Mouse (Mus musculus): ENCODE data around the gene Ssu72.

Gene Ssu72

DNA sequence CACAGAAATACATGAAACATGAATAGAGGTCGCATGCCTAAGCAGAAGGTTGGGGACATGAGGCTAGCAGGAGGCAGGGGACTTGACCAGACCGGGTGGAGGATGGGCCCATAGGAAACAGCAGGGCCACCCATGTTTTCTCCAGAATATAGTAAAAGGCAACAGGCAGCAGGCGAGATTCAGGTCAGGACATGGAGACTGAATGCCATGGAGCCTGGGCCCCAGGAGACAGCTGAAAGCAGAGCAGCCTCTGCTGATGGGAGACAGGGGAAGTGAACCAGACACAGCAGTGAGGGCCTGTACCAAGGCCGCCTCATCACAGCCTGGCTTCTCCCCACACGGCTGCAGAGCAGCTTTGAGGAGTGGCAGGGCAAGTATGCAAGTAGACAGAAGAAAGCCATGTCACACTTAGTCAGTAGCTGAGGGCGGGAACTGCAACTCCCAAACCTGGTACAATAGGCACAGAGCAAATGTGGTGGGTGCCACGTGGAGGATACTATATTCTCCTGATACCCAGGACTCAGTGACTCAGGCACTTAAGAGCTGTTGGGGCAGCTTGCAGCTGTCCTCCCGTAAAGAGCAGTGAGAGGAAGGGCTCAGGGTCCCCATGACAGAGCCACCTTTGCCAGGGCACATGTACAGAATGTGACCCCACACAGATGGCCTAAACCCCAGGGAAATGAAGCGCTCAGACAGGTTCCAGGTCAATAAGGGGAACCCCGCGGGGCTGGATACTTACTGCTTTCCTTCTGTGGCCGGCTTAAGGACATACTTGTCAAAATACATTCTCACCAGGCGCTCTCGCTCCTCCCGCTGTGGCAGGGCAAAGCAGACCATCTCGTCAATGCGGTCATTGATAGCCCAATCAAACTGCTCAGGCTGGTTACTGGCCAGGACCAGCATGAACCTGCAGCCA is 42.2 kb downstream of the Ssu72 start:
- DNase-seq (ENCODE audit: low spot score in 2 of 2), result no peak

DNA sequence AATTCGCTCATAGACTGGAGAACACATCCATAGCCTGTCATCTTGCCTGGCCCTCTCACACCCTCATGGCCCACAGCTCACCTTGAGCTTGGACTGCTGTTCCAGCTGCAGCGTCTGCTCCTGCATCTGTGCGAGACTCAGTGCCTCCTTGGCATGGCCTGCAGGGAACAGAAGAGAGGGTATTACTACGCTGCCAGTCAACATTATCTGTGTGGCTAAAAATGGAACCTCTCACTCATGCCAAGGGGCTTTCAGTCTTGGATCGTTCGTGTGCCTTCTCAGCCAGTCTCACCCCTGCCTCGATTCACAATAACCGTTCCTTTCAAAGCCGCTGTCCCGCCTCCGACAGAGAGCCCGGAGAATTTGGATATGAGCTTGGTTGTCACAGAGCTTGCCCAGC is 52.4 kb downstream of the Ssu72 start:
- DNase-seq (ENCODE audit: low spot score in 2 of 2), result no peak

DNA sequence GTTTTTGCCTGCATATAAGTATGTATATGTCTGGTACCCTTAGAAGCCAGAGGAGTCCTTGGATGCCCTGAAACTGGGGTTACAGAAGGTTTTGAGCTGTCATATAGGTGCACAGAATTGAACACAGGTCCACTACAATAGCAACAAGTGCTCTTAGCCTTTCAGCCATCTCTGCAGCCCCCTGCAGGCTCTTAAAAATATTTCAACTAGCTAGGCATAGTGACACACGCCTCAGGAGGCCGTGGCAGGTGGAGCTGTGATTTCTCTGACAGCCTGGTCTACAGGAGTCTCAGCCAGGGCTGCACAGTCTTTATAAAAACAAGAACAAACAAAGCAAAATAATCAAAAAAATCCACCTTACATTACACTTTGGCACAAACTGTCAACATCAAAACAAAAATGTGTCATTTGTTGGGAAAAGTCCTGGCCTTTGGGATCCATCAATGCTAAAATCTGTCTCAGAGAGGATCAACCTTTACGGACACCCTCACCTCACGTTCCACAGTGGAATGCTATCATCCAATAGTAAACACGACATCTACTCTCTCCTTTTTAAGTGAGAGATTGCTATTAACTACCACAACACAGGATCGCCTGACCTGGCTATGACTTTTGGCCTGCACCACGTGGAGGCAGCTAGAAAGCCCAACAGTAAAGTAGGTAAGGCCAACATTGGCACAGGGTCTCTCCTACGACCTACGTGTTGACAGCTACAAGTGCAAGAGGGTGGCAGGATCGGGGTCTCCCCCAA is 55.4 kb downstream of the Ssu72 start:
- DNase-seq (ENCODE audit: low spot score in 2 of 2), result no peak

DNA sequence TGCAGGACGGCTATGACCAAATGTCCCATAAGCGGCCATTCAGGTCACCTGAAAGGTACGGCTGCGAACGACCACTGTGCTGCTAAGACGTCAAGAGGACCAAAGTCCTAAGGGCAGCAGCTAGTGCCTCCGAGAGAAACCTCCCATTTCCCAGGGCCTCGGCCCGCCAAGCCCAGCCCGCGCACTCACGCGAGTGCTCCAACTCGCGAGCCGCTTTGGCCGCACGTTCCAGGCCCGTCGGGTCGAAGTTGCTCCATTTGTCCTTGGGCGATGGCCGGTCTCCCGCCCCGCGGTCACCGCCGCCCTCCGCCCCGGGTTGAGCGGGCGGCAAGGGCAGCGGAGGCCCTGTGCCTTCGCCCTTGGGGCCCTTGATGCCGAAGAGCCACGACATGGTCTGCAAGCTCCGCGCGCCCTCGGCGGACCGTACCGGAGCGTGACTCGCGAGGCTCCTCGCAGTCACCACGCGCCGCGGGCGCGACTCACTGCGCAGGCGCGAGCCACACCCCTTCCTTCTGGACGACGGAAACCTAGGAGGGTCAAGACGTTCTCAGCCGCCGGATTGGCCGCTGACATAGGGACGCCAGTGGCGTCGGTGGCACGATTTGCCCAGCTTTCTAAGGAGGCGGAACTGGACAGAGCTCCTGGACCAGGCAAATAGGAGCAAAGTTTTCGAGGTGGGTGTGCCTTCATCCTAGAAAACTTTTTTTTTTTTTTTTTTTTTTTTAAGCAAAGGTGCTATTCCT is 56.2 kb downstream of the Ssu72 start, which contains the start of gene Atad3a:
Gene Atad3a, minus strand, starts transcription at position 481 of the 743 bp plus-strand sequence.
- peak; percentile 96 to 98 for DNase-seq (ENCODE audit: low spot score in 2 of 2)

DNA sequence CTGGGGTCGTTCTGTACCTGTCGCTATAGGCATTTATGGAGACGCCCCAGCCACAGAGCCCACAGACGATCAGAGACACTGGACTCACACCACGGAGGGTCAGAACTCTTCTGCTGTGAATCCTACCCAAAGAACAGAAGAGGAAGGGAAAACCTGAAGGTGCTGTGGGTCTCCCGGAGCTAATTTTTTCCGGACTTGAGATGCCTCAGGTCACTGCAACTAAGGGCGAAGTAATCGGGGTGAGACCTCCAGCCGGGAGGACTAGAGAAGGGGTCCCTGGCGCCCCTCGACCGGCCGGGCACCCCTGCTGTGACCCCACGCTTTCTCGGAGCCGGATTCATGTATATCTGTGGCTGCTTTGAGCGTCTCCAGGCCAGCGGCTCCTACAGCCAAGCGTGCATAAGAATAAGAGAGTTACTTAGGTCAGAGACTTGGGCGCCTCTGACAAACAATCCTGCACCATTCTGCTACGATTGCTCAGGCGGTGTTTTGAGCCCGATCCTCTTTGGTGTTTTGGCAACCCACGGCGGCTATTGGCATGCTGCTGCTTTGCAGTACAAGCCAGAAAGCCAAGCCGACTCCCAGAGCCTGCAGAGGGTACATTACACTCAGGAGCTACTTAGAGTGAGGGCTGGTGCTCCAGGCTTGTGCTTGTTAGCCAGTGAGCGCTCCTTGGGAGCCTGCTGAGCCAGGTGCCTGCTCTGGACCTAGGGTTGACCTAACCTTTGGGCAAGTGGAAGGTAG is 56.9 kb downstream of the Ssu72 start:
- DNase-seq (ENCODE audit: low spot score in 2 of 2), result no peak

DNA sequence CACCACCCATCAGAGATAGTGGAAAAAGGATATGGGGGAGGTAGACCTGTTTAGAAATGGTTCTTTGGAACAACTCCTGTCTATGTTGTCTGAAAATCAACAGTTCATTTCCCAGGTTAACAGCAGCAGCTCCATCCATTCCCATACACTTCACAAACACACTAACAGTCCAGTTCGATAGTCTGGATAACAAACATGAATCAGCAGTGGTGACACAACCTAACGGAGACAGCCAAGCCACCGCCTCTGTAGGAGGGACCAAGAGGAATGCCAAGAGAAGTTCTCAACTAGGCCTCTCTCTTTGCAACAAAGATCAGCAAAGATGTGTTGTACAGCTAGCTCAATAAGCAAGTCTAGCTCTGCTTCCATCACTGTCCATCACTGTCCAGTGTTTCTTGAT is 57.8 kb downstream of the Ssu72 start:
- no peak for DNase-seq (ENCODE audit: low spot score in 2 of 2)

DNA sequence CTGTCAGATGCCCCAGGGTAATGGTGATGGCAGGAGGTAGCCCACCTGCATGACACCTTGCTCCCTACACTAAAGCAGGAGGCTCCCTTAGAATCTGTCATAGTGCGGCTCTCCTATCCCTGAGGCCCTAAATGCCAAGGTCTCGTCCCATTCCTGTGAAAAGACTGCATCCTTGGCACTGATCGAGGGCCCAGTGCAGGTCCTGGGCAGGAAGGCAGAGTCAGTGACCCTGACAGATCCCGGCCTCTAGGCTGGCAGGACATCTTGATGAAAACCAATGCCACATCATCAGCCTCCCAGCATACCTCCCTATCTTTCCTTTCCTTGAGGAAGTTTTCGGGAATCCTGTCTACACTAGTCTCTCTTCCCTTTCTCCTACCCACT is 64.9 kb downstream of the Ssu72 start:
- DNase-seq (ENCODE audit: low spot score in 2 of 2), result no peak

DNA sequence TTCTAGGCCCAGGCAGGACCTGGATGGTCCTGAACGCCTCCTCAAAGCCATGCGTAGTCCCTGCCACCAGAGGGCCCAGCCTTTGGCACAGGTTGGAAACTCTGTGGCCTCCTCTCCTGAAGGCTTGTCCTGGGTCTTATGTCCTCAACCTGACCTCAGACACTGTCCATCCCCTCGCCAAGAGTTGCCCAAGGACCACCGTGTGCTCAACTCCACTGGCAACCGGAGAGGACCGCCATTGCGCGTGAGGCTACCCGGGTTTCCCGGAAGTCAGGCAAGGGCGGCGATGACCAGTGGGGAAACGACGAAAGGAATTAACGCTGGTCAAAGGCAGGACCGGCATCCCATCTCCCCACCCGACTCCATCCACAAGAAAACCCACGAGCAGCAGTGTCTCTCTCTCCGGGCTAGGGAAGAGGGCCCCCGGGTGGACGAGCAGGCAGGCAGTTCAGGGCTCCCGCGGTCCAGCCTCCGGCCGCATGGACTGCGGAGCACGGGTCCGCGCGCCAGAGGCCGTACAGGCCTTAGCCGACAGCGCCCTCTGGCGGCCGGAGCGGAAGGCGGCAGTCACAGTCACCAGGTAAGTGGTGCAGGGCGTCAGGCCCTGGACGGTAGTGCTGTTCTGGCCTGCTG is 65.4 kb downstream of the Ssu72 start:
- DNase-seq (ENCODE audit: low spot score in 2 of 2), result peak; percentile 86 to 94

DNA sequence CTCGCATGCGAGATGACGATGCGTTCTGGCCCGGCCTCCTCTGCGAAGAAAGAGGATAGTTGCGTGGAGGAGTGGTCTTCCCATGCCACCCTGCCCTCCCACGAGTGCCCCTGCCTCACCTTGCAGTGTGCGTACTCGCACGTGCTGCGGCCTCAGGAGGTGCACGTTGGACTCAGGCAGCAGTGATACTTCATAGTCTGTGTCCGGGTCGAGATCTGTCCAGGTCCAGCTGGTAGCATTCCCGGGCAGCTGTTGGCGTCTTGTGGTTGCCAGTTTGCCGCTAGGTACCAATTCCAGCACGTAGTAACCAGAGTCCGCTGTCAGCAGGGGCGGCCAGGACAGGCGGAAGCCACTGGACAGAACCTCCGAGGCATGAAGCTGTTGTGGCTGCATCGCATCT is 66.0 kb downstream of the Ssu72 start:
- no peak for DNase-seq (ENCODE audit: low spot score in 2 of 2)

DNA sequence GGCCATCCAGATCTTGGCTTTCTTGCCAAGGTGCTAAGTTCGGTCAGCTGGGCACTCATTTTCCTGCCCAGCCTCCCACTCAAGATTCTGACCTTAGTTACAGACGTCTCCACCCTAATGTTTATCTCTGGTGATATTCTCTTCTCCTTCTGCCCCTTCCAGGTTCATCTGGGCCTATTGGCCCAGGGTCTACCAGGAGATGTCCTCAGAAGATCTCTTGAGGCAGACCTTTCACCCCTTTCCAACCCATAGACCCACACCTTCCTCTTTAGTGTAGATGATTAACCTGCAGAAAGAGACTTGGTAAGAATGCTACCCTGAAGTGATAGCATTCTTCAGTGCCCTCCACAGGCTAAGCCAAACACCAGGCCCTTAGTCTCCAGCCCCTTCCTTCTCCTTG is 67.1 kb downstream of the Ssu72 start:
- no peak for DNase-seq (ENCODE audit: low spot score in 2 of 2)

DNA sequence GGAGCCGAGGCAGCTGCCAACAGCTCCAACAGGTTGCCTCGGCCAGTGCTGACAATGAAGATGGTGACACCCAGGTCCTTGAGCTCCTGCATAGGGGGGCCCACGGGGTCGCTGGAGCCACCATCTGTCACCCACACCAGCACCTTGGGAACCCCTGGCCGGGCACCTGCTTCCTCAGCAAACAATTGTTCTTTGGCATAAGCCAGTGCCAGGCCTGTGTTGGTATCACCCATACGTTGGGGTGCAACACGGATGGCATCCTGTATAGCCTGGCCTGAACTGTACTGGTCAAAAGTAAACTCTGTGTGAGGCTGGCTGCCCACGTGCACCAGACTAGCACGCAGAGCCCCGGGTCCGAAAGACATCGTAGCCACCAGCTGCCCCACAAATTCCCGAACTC is 68.2 kb downstream of the Ssu72 start:
- no peak for DNase-seq (ENCODE audit: low spot score in 2 of 2)

DNA sequence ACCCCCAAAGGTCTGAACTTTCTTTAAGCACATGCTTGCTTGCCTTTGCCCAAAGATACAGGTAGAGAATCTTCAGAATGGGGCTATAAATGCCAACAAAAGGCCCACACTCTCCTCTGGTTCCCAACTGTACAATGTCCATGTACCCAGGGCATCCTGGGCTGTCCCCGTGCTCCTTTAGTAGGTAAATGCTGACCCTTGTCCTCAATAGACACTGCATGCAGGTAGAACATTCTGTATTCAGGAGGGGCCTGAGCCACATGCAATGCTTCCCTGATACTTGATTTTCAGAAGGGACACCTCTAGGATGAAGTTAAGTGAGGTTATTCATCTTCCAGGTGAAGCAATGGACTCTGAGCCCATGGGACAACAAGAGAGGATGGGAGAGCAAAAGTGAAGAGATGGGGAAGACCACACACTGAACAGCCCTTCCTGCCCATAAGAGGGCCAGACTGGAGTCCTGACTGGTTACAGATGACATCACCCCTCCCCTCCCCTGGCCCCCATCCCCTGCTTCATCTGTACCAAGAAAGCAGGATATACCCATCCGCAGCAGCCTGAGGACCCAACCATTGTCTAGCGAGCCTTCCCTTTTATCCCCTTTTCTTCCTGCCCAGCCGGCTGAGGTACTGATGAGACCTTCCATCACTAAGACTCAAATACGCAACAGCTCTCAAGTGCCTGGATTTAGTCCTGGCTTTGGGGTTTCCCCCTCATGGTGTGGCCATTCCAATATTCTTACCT is 68.9 kb downstream of the Ssu72 start:
- no peak for DNase-seq (ENCODE audit: low spot score in 2 of 2)

DNA sequence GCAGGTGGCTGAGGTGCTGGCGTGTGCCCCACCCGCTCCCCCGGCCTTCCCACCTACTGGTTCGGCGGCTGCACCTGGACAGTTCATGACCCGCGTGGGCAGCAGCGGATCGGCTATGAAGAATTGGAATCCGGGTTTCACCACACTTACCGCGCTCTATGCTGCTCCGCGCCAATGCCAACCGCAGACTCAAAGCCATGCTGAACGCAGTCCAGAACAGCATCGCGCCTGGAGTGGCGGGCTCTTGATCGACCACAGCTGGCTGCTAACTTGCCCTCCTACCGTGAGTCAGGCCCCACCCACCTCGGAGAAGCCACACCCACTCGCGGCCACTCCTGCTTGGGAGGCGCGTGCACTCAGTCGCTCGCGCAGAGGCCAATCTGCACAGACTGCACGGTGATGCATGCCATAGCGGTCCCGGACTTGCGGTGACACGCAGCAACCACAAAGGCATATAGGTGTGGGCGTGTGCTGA is 69.7 kb downstream of the Ssu72 start, which contains the start of gene Vwa1:
Gene Vwa1, minus strand, starts transcription at position 419 of the 475 bp plus-strand sequence.
- DNase-seq (ENCODE audit: low spot score in 2 of 2), result peak; percentile 89 to 92

DNA sequence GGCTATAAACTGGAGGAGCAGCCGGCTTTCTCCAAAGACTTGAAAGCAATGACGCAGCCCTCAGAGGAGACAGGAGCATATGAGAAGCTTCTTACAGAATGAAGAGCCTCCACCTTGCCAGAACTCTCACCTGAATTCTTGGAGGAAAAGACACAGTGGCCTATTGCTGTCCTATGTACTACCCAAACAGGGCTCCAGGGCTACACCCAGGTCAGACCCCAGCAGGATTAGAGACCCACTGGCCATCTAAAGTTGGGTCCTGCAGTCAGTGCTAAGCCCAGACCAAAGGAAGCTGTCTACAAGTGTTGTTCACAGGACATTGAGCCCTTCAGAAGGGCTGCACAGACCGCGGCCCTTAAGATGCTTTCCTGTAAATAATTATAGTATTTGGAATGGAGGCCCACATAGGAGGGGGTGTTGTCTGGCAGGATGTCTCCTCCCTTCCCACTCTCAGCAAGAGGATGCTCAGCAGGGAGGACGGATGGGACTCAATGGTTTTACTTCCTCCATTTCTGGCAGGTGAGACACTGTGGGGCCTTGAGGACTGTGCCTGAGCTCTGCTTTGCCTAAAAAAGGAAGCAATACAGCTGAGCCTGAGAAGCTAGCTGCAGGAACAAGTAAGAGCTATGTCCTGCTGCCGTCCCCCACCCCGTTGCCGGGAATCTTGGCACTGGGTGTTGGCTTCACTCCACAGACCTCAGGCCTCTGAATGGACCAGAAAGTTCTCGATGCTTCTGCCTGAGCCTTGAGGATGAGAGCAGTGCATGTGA is 70.6 kb downstream of the Ssu72 start:
- peak in 1 of 2 experiments; percentile 79 for DNase-seq (ENCODE audit: low spot score in 2 of 2)

DNA sequence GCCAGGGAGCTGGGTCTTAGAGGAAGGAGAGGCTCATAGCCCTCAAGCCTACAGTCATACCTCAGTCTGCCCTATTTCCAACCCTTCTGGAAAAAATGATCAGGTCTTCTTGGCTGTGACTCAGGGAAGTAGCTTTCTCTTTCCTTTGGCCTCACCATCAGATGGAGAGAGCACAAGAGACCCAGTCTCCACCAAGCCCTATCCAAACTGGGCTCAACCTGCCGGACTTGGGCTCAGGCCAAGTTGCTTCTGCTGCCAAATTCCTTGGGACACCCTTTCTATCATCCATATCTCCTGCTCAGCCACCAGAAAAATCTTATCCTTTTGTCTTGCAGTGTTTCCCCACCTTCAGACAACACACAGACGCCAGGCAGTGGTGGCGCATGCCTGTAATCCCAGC is 71.3 kb downstream of the Ssu72 start:
- DNase-seq (ENCODE audit: low spot score in 2 of 2), result no peak

DNA sequence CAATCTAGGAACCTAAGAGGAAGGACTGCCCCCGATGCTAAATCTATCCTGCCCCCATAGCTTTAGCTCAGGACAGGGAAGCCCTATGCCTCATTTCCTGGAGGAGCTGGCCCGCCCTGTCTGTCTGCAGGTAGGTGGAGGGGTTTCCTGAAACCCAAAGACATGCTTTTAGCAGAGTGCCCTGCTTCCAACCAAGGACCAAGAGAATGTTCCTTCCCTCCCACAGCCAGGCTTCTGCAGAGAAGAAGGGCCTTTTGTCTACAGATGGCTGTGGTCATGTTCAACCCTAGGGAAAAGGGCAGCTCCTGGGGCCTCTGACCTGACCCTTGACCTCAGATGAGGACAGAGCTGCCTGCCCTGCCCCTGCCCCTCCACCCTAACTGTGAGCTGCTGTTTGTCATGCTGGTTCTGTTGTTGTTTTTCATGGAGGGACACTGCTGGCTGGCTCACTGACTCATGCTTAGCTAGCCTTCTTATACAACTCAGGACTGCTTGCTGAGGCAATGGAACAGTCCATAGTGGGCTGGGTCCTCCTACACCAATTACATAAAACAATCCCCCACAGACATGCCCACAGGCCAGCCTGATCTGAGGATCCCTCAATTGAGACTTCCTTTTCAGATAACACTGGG is 72.2 kb downstream of the Ssu72 start:
- DNase-seq (ENCODE audit: low spot score in 2 of 2), result no peak

DNA sequence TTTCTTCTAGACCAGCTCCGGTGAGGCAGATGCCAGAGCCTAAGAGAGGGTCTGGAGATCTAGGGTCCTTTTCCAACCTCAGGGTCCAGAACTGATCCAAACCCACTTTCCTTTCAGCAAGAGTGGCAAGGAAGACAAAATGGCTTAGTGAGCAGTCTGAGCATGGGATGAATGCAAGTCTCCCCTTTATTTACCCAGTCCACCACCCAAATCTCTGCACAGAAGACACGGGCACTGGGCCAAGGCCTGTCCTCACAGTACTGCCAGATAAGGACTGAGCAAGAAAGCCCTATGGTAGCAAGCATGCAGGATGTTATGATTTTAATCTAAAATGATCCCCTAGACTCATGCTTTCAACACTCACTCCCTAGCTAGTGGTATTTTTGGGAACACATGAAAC is 73.2 kb downstream of the Ssu72 start:
- DNase-seq (ENCODE audit: low spot score in 2 of 2), result no peak

DNA sequence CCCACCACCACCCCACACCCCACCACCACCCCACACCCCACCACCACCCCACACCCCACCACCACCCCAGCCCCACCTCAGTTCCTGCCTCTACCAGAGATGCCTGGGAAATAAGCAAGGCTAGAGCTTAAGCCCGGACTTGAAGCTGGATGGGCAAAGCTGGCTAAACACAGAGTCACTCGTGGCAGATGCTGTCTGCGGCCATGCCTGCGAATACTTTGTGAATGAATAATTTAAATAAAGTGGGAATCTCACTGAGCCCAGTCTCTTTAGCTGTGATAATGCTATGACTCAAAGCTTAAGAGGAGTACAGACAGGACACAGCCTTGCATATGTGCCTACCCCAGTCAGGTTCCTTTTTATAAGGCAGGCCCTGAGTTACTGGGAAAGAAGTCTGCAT is 74.9 kb downstream of the Ssu72 start:
- no peak for DNase-seq (ENCODE audit: low spot score in 2 of 2)

DNA sequence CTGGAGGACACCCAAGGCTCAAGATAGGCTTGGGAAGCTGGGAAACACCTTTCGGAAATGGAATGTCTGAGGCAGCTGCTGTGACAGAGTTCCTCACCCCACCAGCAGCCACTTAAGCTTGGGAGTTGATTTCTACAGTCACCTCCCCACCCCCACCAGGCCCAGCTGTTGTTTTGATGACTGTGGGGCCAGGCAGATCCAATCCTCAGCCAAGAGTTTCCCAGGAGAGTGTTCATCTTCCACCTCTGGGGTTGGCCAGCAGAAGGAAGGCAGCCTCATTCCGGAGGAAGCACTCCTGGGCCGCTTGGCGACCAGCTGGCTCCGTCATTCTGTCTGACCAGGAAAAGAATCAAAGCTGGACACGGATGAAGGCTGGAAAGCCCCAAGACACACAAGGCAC is 76.3 kb downstream of the Ssu72 start:
- DNase-seq (ENCODE audit: low spot score in 2 of 2), result peak in 1 of 2 experiments; percentile 65

All from urinary bladder, postnatal 4 days (tissue).